Mouse (Mus musculus): Measurements from ENCODE around the gene Agk. TPM values are rescaled to one million over a fixed set of nuclear protein-coding genes. Genes with fewer than 3 reads are reported as not detected.

The Agk gene
- polyA plus RNA-seq (2014; fragmentation: Nextera tagmentation; extraction: Ambion mirVana): 49.9 and 50.1 TPM in 2 replicates

DNA sequence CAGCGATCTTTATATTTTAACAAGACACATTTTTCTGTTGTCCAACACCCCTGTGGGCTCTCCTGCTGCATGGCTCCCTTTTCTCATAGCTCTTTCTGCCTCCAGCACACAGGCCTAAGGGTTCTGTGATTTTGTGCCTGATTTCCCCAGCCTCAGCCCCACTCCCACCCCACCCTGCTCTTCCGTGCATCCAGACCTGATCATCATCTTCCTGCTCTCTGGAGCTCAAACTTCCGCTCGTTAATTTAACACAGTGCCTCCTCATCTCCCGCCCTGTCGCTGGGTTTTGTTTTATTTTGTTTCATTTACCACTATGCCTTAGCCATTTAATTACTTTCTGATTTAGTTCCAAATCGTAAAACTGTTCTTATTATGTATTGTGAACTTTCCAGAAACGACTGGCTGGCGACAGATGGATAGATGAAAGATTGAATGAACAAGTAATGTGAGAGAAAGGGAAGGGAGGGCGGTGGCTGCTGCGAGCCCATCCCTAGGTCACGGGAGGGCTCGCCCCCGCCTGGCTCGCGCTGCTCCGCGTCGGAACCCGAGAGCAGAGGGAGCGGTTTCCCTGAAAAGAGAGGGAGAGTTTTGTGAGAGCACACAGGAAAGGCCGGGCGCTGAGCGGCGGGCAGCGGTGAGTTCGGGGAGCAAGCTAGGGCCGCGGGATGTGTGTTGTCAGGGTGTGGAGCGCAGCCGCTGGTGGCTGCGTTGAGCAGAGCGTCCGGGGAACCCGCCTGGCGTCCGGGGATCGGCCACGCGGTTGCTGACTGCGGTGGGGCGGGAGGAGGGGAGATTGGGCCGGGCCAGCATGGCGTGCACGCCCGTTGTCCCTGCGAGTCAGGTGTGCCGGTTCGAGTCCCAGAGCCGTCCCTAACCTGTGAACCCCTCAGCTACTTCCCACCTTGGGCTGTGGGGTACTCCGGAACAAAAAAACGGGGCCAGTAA lies at the start of gene Agk:
Gene Agk (plus strand): TSS at position 276 of the 945 bp plus-strand sequence.
- Histone ChIP-seq H3K27ac (replicated peaks; ENCODE audit: low read depth, low read length) (peak within 1 kb of the TSS; percentile 75), H3K4me3 (ENCODE audit: low read depth, low read length) (peak within 1 kb of the TSS; percentile 68), H3K4me1 (ENCODE audit: control insufficient read depth, insufficient read depth, low read length) (no peaks in the 10 kb centered on the region), H3K4me2 (ENCODE audit: low read depth, low read length) (peak within 1 kb of the TSS; percentile 21), H3K27me3 (ENCODE audit: control insufficient read depth, insufficient read depth, low read length) (no peaks in the 10 kb centered on the region), H3K36me3 (replicated peaks; ENCODE audit: control insufficient read depth, insufficient read depth, low read depth, low read length) (no peaks in the 10 kb centered on the region), H3K9me3 (replicated peaks; ENCODE audit: control insufficient read depth, low read length) (no peaks in the 10 kb centered on the region), H3K9ac (replicated peaks; ENCODE audit: low read length) (peak within 1 kb of the TSS; percentile 88)
- WGBS: 2% methylated on average over 52 of the region's 52 CpGs
- ATAC-seq (replicated peaks; ENCODE audit: insufficient number of reproducible peaks, low FRiP score, low TSS enrichment, low read depth) (peak; percentile 95), DNase-seq (ENCODE audit: low spot score) (peak; percentile 83)

DNA sequence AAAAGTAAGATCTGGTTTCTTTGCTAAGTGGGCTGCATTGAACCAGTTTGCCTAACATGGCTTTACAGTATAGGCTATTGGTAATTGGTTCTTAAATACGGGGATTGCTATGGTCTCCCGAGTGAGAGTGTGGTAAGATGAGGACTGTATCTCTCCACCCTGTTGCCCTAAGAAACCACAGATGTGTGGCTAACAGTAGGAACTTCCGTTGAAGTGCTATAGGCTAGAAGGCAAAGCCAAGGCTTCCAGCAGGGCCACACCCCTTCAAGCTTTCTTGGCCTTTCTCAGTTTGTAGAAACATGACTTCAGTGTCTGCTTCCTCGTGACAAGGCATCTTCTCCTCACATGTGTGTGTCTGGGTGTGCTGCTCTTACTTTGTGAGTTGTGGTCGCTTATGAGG lies 24.3 kb upstream of the Agk start:
- ATAC-seq (replicated peaks; ENCODE audit: insufficient number of reproducible peaks, low FRiP score, low TSS enrichment, low read depth) (no peak), DNase-seq (ENCODE audit: low spot score) (no peak)
- H3K27ac ChIP-seq (replicated peaks; ENCODE audit: low read depth, low read length): no peak overlapping the region
- WGBS: 74% methylated on average over 5 of the region's 5 CpGs
- no peak overlapping the region for H3K4me3 ChIP-seq (ENCODE audit: low read depth, low read length)
- H3K27me3 ChIP-seq (ENCODE audit: control insufficient read depth, insufficient read depth, low read length): no peaks in the 10 kb centered on the region
- no peaks in the 10 kb centered on the region for H3K36me3 ChIP-seq (replicated peaks; ENCODE audit: control insufficient read depth, insufficient read depth, low read depth, low read length)
- H3K9me3 ChIP-seq (replicated peaks; ENCODE audit: control insufficient read depth, low read length): no peaks in the 10 kb centered on the region
- H3K4me2 ChIP-seq (ENCODE audit: low read depth, low read length): no peak overlapping the region
- no peak overlapping the region for H3K9ac ChIP-seq (replicated peaks; ENCODE audit: low read length)
- no peaks in the 10 kb centered on the region for H3K4me1 ChIP-seq (ENCODE audit: control insufficient read depth, insufficient read depth, low read length)

DNA sequence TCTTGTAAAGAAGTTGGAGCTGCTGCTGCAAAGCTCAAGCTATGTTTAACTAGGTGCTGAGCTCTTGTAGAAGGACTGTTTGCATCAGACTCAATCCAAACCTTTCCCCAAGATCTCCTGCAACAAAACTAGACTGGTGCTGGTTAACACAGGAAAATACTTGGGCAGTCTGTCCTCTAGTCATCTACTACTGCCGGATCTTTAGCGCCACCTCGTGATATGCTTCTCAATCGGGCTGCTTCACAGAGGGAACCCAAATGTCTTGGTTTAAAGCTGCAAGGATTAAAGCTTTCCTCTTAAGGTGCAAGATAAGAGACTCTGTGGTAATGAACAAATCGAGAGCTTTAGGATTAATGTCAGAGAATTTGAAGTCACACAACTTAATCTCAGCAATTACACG lies 21.6 kb upstream of the Agk start:
- Histone ChIP-seq H3K4me2 (ENCODE audit: low read depth, low read length) (no peak overlapping the region), H3K36me3 (replicated peaks; ENCODE audit: control insufficient read depth, insufficient read depth, low read depth, low read length) (no peaks in the 10 kb centered on the region), H3K4me3 (ENCODE audit: low read depth, low read length) (no peak overlapping the region), H3K9ac (replicated peaks; ENCODE audit: low read length) (no peak overlapping the region), H3K27ac (replicated peaks; ENCODE audit: low read depth, low read length) (no peak overlapping the region), H3K9me3 (replicated peaks; ENCODE audit: control insufficient read depth, low read length) (no peaks in the 10 kb centered on the region), H3K4me1 (ENCODE audit: control insufficient read depth, insufficient read depth, low read length) (no peaks in the 10 kb centered on the region), H3K27me3 (ENCODE audit: control insufficient read depth, insufficient read depth, low read length) (no peaks in the 10 kb centered on the region)
- no peak for ATAC-seq (replicated peaks; ENCODE audit: insufficient number of reproducible peaks, low FRiP score, low TSS enrichment, low read depth)
- WGBS: 16% methylated on average over 6 of the region's 6 CpGs
- DNase-seq (ENCODE audit: low spot score): peak; percentile 63

DNA sequence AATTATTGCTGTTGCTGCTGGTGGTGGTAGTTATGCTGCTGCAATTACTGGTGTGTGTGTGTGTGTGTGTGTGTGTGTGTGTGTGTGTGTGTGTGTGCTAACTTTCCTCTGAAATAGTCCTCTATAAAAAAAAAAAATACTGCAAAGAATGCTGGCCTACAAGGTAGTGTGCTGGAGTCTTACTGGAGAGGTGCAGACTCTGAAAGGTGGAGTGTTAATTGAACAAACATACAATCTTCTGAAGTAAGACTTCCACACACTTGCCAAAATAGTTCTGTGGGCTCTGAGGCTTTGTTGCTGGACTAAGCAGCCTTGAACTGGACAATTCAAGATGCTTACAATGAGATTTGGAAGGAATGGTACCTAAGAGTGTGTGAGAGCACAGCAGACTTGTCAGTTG lies 20.0 kb upstream of the Agk start:
- DNase-seq (ENCODE audit: low spot score) (no peak), ATAC-seq (replicated peaks; ENCODE audit: insufficient number of reproducible peaks, low FRiP score, low TSS enrichment, low read depth) (no peak)
- Histone ChIP-seq H3K4me1 (ENCODE audit: control insufficient read depth, insufficient read depth, low read length) (no peaks in the 10 kb centered on the region), H3K9ac (replicated peaks; ENCODE audit: low read length) (no peak overlapping the region), H3K4me2 (ENCODE audit: low read depth, low read length) (no peak overlapping the region), H3K9me3 (replicated peaks; ENCODE audit: control insufficient read depth, low read length) (no peaks in the 10 kb centered on the region), H3K4me3 (ENCODE audit: low read depth, low read length) (no peak overlapping the region), H3K27ac (replicated peaks; ENCODE audit: low read depth, low read length) (no peak overlapping the region), H3K36me3 (replicated peaks; ENCODE audit: control insufficient read depth, insufficient read depth, low read depth, low read length) (no peaks in the 10 kb centered on the region), H3K27me3 (ENCODE audit: control insufficient read depth, insufficient read depth, low read length) (no peaks in the 10 kb centered on the region)

DNA sequence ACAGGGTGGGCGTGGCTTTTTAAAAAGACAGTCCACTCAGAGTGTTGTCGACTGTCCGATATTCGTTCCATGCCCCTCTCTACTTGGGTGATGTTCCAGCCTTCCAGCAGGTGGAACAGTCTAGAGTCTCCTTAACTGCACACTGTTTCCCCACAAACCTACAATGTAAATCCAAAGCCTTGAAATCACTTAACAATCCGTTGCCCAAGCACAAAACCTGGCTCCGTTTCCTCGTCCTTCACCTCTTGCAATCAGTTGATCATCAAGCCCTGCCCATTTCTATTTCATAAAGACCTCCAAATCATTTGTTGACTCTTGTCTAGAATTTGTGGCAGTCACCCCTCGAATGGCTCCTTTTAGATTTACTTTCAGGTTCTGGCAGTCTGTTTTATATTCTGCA lies 1.4 kb downstream of the Agk start:
- Histone ChIP-seq H3K9ac (replicated peaks; ENCODE audit: low read length) (no peak overlapping the region), H3K27ac (replicated peaks; ENCODE audit: low read depth, low read length) (no peak overlapping the region), H3K36me3 (replicated peaks; ENCODE audit: control insufficient read depth, insufficient read depth, low read depth, low read length) (no peaks in the 10 kb centered on the region), H3K9me3 (replicated peaks; ENCODE audit: control insufficient read depth, low read length) (no peaks in the 10 kb centered on the region), H3K4me1 (ENCODE audit: control insufficient read depth, insufficient read depth, low read length) (no peaks in the 10 kb centered on the region), H3K4me3 (ENCODE audit: low read depth, low read length) (no peak overlapping the region; the same call in 1 of the 2 replicates), H3K27me3 (ENCODE audit: control insufficient read depth, insufficient read depth, low read length) (no peaks in the 10 kb centered on the region), H3K4me2 (ENCODE audit: low read depth, low read length) (no peak overlapping the region)
- ATAC-seq (replicated peaks; ENCODE audit: insufficient number of reproducible peaks, low FRiP score, low TSS enrichment, low read depth): no peak
- no peak for DNase-seq (ENCODE audit: low spot score)
- 88% methylated on average over 8 of the region's 8 CpGs for WGBS

DNA sequence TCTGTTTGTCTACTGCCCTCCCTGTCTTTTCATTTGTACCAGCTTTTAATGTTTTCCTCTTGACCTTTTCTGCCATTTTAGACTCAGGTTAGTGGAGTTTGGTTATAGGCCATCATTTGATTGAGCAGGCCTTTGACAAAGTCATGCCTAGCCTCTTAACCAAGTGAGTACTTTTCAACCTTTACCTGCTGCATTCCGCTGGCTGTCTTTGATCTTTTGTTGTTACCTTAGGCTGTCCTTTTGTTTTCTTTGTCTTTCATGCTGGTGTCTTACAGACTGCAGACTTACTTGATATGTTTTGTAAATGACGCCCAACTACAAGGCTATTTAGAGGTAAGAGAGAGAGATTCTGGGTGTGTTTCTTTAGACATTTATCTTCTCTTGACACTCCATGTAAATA lies 8.5 kb downstream of the Agk start:
- Histone ChIP-seq H3K36me3 (replicated peaks; ENCODE audit: control insufficient read depth, insufficient read depth, low read depth, low read length) (no peaks in the 10 kb centered on the region; the same call in 1 of the 2 replicates), H3K4me1 (ENCODE audit: control insufficient read depth, insufficient read depth, low read length) (no peaks in the 10 kb centered on the region), H3K9me3 (replicated peaks; ENCODE audit: control insufficient read depth, low read length) (no peaks in the 10 kb centered on the region), H3K27ac (replicated peaks; ENCODE audit: low read depth, low read length) (no peak overlapping the region), H3K4me2 (ENCODE audit: low read depth, low read length) (no peak overlapping the region), H3K27me3 (ENCODE audit: control insufficient read depth, insufficient read depth, low read length) (no peaks in the 10 kb centered on the region), H3K9ac (replicated peaks; ENCODE audit: low read length) (no peak overlapping the region), H3K4me3 (ENCODE audit: low read depth, low read length) (no peak overlapping the region)
- ATAC-seq (replicated peaks; ENCODE audit: insufficient number of reproducible peaks, low FRiP score, low TSS enrichment, low read depth): no peak
- WGBS: 71% methylated on average over 2 of the region's 2 CpGs
- DNase-seq (ENCODE audit: low spot score): no peak

DNA sequence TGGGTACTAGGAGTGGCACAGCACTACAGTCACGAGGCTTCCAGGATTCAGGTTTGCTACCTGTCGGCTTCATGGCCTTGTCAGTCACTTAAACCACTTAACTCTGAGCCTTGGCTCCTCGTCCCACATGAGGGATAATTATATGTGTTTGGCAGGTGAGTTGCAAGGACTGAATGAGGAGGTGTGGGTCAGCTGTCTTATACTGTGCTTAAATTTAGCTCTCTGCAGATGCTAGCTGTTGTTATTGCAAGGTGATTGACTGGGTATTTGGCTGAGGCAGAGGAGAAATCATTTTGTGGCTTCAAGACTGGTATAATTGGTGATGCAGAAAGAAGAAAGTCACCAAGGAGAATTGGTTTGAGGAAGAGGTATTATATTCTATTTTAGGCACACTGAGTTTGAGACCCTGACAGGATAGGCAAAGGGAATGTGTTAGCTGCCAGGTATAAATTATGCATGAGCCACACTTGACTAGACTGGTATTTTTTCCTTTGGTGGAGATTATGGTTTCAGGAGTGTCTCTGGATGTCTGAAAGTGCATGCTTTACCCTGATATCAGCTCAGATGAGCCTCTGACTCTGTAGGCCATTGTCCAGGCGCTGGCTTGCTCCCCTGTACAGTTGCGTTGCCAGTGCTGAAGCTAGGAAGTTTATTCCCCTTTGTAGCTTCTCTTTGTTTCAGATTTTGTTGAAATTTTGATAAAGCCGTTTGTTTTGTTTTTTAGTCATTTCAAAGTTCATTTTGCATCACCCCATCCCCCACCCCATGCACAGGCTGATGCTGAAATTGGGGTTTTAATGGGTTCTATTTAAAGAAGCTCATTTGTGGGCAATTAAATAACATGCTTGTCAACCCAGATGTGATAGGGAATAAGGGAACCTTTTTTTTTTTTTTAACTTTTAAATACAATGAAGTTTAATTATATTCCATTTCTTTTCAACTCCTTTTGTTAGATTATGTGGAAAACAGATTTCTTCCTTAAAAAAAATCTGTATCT lies 12.1 kb downstream of the Agk start:
- Histone ChIP-seq H3K9ac (replicated peaks; ENCODE audit: low read length) (no peak overlapping the region), H3K9me3 (replicated peaks; ENCODE audit: control insufficient read depth, low read length) (no peaks in the 10 kb centered on the region), H3K27ac (replicated peaks; ENCODE audit: low read depth, low read length) (no peak overlapping the region), H3K4me3 (ENCODE audit: low read depth, low read length) (no peak overlapping the region), H3K36me3 (replicated peaks; ENCODE audit: control insufficient read depth, insufficient read depth, low read depth, low read length) (no peaks in the 10 kb centered on the region; the same call in 1 of the 2 replicates), H3K4me2 (ENCODE audit: low read depth, low read length) (no peak overlapping the region), H3K27me3 (ENCODE audit: control insufficient read depth, insufficient read depth, low read length) (no peaks in the 10 kb centered on the region), H3K4me1 (ENCODE audit: control insufficient read depth, insufficient read depth, low read length) (no peaks in the 10 kb centered on the region)
- 83% methylated on average over 6 of the region's 6 CpGs for WGBS
- ATAC-seq (replicated peaks; ENCODE audit: insufficient number of reproducible peaks, low FRiP score, low TSS enrichment, low read depth) (no peak), DNase-seq (ENCODE audit: low spot score) (no peak)

Data from embryonic facial prominence, embryonic 11.5 days (tissue).